ENCODE assay signal across 8 mouse cellular contexts in the genomic region with DNA sequence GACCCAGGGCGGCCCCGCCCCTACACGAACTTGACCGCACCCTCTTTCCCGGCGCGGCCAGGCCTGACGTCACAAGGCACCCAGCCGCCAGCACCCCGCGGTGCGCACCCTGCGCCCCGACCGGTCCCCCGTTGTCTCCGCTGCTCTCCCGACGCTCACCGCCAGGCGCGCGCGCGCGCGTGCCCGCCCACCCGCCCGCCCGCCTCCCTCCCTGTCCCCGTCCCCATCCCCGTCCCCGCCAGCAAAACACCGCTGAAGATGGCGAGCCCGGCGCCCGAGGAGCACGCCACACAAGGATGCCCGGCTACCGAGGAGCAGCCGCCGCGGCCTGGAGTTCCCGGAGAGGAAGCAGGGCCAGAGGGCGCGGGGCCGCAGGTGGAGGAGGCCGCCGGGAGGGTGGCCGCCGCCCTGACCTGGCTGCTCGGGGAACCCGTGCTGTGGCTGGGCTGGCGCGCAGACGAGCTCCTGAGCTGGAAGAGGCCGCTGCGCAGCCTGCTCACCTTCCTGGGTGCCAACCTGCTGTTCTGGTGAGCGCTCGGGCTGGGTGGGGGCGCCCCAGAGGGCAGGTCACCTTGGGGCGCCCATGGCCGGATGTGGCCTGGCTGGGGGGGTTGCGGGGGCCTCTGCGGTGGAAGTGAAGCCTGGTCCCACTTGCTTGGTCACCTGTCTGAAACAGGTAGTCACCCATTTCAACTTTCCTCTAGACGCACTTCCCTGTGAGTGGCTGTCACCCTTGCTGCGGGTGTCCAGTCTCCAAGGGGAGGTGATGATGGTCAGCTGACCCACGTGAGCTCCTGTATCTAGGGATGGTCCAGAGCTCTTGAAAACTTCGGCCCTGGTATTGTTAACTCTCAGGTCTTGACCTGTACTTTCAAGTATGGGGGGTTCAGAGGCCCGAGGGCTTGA. TPM values are rescaled to one million over a fixed set of nuclear protein-coding genes. Genes with fewer than 3 reads are reported as not detected.
A peak's percentile ranks its signal among the peaks of the same experiment; 100 is the strongest.
DNase-seq lines count a peak whose midpoint lies in the region; TF ChIP-seq lines count a peak whose summit lies in the region.

A gene (plus strand): TSS at position 95 of the 906 bp plus-strand sequence.

- TF ChIP-seq CTCF in E14TG2a.4 (conservative IDR thresholded peaks at IDR 0.05; ENCODE audit: low read length): no peak

- H3K36me3 ChIP-seq in E14TG2a.4 (ENCODE audit: insufficient read depth, low read length): no peaks in the 10 kb centered on the region
- H3K36me3 ChIP-seq in hindbrain, embryonic 10.5 days: no peaks in the 10 kb centered on the region

- H3K27ac ChIP-seq in hindbrain, embryonic 10.5 days: peak within 1 kb of the TSS; percentile 87

- DNase-seq in cerebellum, adult 8-10 months: peak; percentile 70
- DNase-seq in frontal cortex, postnatal 10 days (ENCODE audit: low spot score in 2 of 2): peak; percentile 55 to 69
- peak; percentile 65 for DNase-seq in hindbrain, embryonic 10.5 days (ENCODE audit: low spot score)
- peak; percentile 66 to 69 for DNase-seq in layer of hippocampus, postnatal 14 days (ENCODE audit: low spot score in 2 of 2)
- peak; percentile 89 for DNase-seq in lung, postnatal 10 days
- DNase-seq in ovary, postnatal 10 days (ENCODE audit: low spot score): peak; percentile 41
- DNase-seq in thymus, postnatal 0 days (ENCODE audit: low spot score): peak; percentile 80

- WGBS in hindbrain, embryonic 10.5 days: under 1% methylated on average over 71 of the region's 72 CpGs

- H3K4me3 ChIP-seq in E14TG2a.4 (replicated peaks; ENCODE audit: low read length): peak within 1 kb of the TSS; percentile 90
- peak within 1 kb of the TSS; percentile 87 for H3K4me3 ChIP-seq in hindbrain, embryonic 10.5 days

- H3K27me3 ChIP-seq in E14TG2a.4 (ENCODE audit: insufficient read depth, low read length): peaks cover 37% of the 10 kb centered on the region
- H3K27me3 ChIP-seq in hindbrain, embryonic 10.5 days (ENCODE audit: insufficient read depth, poor library complexity, severe bottlenecking): peaks cover 38% of the 10 kb centered on the region

- H3K9me3 ChIP-seq in E14TG2a.4 (ENCODE audit: low read length): no peaks in the 10 kb centered on the region
- H3K9me3 ChIP-seq in hindbrain, embryonic 10.5 days: peaks cover 5% of the 10 kb centered on the region; the same call in 1 of the 2 replicates

- peaks cover 36% of the 10 kb centered on the region for H3K4me1 ChIP-seq in E14TG2a.4 (replicated peaks; ENCODE audit: low read depth, low read length)
- H3K4me1 ChIP-seq in hindbrain, embryonic 10.5 days (replicated peaks): peaks cover 25% of the 10 kb centered on the region

RNA-seq across cellular contexts. Expression of the gene that starts here (rescaled TPM):
- polyA plus RNA-seq in hindbrain, embryonic 10.5 days (2016; fragmentation: Nextera tagmentation; extraction: Ambion mirVana): 2.2 and 2.7 TPM in 2 replicates
- total RNA-seq in layer of hippocampus, postnatal 14 days (2021): 10 to 100 TPM; 31.4 to 34.8 TPM
- polyA plus RNA-seq in thymus, postnatal 0 days (2015; fragmentation: Nextera tagmentation; extraction: Ambion mirVana): 25.4 and 27.3 TPM in 2 replicates

Comparison
In these comparisons a context has a peak if more than half of its experiments do, and no peak if none do; other contexts are left out.
1. Peak in every context shown above with its lines: DNase-seq, H3K4me3 ChIP-seq and H3K27ac ChIP-seq.